Mouse (Mus musculus) kidney, adult 2 months (tissue): Measurements from ENCODE around the gene Arpc4.

ENCODE experiments used
- CTCF ChIP-seq: fragments of 200-500 bp; conservative IDR thresholded peaks from 2 replicates; pipeline ENCODE4 v1.5.1; 2011; ENCODE audit warnings: low read depth, mild to moderate bottlenecking, control low read depth, low read length, moderate library complexity, mixed read lengths; ENCODE audit not compliant: insufficient read depth, insufficient read length
- POLR2A ChIP-seq: fragments of 200-500 bp; IDR thresholded peaks from one replicate; pipeline ENCODE4 v1.6.1; 2011; ENCODE audit warnings: low read depth, low read length, control low read depth

GRCm38 (mm10) chr6:113334216-113334615, 43.7 kb upstream of the Arpc4 start:
- no peak for TF ChIP-seq CTCF
- no peak for TF ChIP-seq POLR2A
